10 mouse cellular contexts compared by ENCODE assay signal in the genomic region with DNA sequence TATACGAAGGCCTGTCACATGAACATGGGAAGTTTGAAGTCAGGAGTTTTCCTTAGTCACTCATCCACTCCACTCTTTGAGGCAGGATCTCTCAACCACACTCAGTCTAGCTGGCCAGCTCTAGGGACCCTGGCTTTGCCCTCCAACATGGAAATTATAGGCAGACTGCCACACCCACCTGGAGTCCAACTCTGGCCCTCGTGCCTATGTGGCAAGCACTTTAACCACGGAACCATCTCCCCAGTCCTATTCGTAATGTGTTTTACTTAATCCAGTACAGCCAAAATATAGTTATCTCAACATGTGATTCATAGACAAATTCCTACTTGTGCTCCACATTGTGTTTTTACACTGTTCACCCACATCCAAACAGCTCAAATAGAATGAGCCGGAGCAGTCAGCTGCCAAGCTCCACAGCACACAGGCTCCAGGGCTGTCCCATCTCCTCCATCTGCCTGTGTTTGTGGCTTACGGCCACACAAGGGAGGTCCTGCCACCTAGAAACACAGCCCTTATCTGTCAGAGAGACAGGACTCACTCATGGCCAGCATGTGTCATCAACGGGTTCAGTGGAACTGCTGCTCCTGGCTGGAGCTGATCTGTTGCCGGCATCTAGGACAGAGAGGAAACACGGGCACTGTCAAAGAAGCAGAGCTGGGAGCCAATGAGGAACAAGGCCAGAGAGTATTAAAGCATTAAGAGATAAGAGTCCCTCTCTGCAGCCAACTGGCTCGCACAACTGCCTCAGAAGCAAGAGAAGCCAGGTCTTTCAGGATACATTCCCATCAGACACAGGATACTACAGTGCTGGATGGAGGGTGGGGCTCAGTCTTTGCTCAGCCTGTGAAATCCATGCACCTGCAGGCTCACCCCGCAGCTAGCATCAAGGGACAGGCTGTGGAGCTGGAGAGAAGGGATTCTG. TPM values are rescaled to one million over a fixed set of nuclear protein-coding genes. Genes with fewer than 3 reads are reported as not detected.
DNase-seq lines count a peak whose midpoint lies in the region; ATAC-seq lines count a peak whose summit lies in the region.
"Had no signal": no experiment of that assay in that cellular context is flagged by ENCODE, and none has a peak within 500 bp of the region (broad histone marks: within the 10 kb centered on the region; RNA-seq: fewer than 3 reads in every experiment).

No protein-coding gene starts in this region.

- peak overlapping the region; percentile 45 for H3K4me2 ChIP-seq in heart, embryonic 11.5 days
- no peak overlapping the region for H3K4me2 ChIP-seq in limb, embryonic 12.5 days
- H3K4me2 ChIP-seq: midbrain, embryonic 12.5 days had no signal

- H3K4me1 ChIP-seq in heart, embryonic 11.5 days (ENCODE audit: control insufficient read depth, insufficient read depth, low read length) = peaks cover 30% of the 10 kb centered on the region
- peaks cover 45% of the 10 kb centered on the region for H3K4me1 ChIP-seq in limb, embryonic 12.5 days (replicated peaks)

- peak overlapping the region; percentile 29; the same call in 1 of the 2 replicates for H3K27ac ChIP-seq in heart, embryonic 11.5 days (ENCODE audit: low read depth, low read length)
- peak overlapping the region; percentile 74; the same call in 1 of the 2 replicates for H3K27ac ChIP-seq in limb, embryonic 12.5 days
- H3K27ac ChIP-seq: midbrain, embryonic 12.5 days had no signal

- H3K9ac ChIP-seq in heart, embryonic 11.5 days (ENCODE audit: low read depth, low read length) = no peak overlapping the region
- 0 out of 2 replicates have a peak overlapping the region, but pooled peaks have one; percentile 12 for H3K9ac ChIP-seq in limb, embryonic 12.5 days (replicated peaks)
- H3K9ac ChIP-seq: midbrain, embryonic 12.5 days had no signal

- H3K4me3 ChIP-seq in heart, embryonic 11.5 days (ENCODE audit: low read depth, low read length) = no peak overlapping the region
- no peak overlapping the region for H3K4me3 ChIP-seq in limb, embryonic 12.5 days (replicated peaks)
- H3K4me3 ChIP-seq: midbrain, embryonic 12.5 days had no signal

- DNase-seq in gastrocnemius, postnatal 25 days = peak; percentile 16
- no peak for DNase-seq in gastrocnemius, adult 8-10 months (ENCODE audit: low spot score in 2 of 2)
- DNase-seq in urinary bladder, postnatal 36 days (ENCODE audit: low spot score in 2 of 2) = peak; percentile 30 to 46
- no peak for DNase-seq in urinary bladder, postnatal 25 days (ENCODE audit: low spot score)
- DNase-seq in thymus, postnatal 4 days = no peak
- DNase-seq in B cell, adult 2 months = no peak

- H3K27me3 ChIP-seq in heart, embryonic 11.5 days (ENCODE audit: control insufficient read depth, insufficient read depth, low read length) = no peaks in the 10 kb centered on the region
- no peaks in the 10 kb centered on the region for H3K27me3 ChIP-seq in limb, embryonic 12.5 days
- H3K27me3 ChIP-seq: CH12.LX; midbrain, embryonic 12.5 days had no signal

- no peaks in the 10 kb centered on the region for H3K36me3 ChIP-seq in heart, embryonic 11.5 days (ENCODE audit: control insufficient read depth, insufficient read depth, low read length)
- peaks cover 55% of the 10 kb centered on the region for H3K36me3 ChIP-seq in limb, embryonic 12.5 days

- WGBS in heart, embryonic 11.5 days (ENCODE audit: insufficient replicate concordance) = 46% methylated on average over 11 of the region's 11 CpGs
- 85% methylated on average over 11 of the region's 11 CpGs for WGBS in limb, embryonic 12.5 days

- no peaks in the 10 kb centered on the region for H3K9me3 ChIP-seq in heart, embryonic 11.5 days (replicated peaks; ENCODE audit: control insufficient read depth, low read length)
- no peaks in the 10 kb centered on the region for H3K9me3 ChIP-seq in limb, embryonic 12.5 days
- H3K9me3 ChIP-seq: midbrain, embryonic 12.5 days had no signal

- ATAC-seq in heart, embryonic 11.5 days (replicated peaks; ENCODE audit: insufficient number of reproducible peaks, low FRiP score, low TSS enrichment) = no peak
- ATAC-seq in limb, embryonic 12.5 days (ENCODE audit: insufficient number of reproducible peaks, insufficient read depth, low FRiP score, low TSS enrichment, low read depth) = no peak

RNA-seq across cellular contexts. Expression of gene Rnf144a, which starts 10.0 kb away (rescaled TPM):
- 1 to 10 TPM; 7.0 to 8.7 TPM for total RNA-seq in gastrocnemius, postnatal 25 days (2021)
- total RNA-seq in gastrocnemius, adult 8-10 months (2022) = 1 to 10 TPM; 2.3 to 3.1 (median 3.0) TPM
- polyA plus RNA-seq in heart, embryonic 11.5 days (2014; fragmentation: Nextera tagmentation; extraction: Ambion mirVana) = 4.6 and 7.4 TPM in 2 replicates
- polyA plus RNA-seq in limb, embryonic 12.5 days (2016; fragmentation: Nextera tagmentation; extraction: Ambion mirVana) = 63.4 and 66.2 TPM in 2 replicates

RNA-seq across cellular contexts. Expression of gene Rsad2, which starts 51.2 kb away (rescaled TPM):
- under 1 TPM; 0.72 to 0.99 TPM for total RNA-seq in gastrocnemius, postnatal 25 days (2021)
- total RNA-seq in gastrocnemius, adult 8-10 months (2022) = 1 to 10 TPM in 1 of 4 experiments, under 1 TPM in 3; 0.27 to 1.1 (median 0.49) TPM
- 0.13 and 0.20 TPM in 2 replicates for polyA plus RNA-seq in heart, embryonic 11.5 days (2014; fragmentation: Nextera tagmentation; extraction: Ambion mirVana)
- polyA plus RNA-seq in limb, embryonic 12.5 days (2016; fragmentation: Nextera tagmentation; extraction: Ambion mirVana) = 0.70 and 0.76 TPM in 2 replicates

Comparison
In these comparisons a context has a peak if more than half of its experiments do, and no peak if none do; other contexts are left out.
1. DNase-seq: peak in gastrocnemius, postnatal 25 days (single experiment) and urinary bladder, postnatal 36 days (2 of 2); none in gastrocnemius, adult 8-10 months (0 of 2), urinary bladder, postnatal 25 days (single experiment), thymus, postnatal 4 days (single experiment) and B cell, adult 2 months (0 of 2).